Mouse (Mus musculus) bone marrow macrophage, adult 2 months (primary cell): Measurements from ENCODE around the gene Abcb4.

Experiments used
- CTCF ChIP-seq: IDR thresholded peaks from 2 replicates; pipeline ENCODE4 v1.5.1; 2012; ENCODE audit warnings: low read depth, mild to moderate bottlenecking, low read length, moderate library complexity
- POLR2A ChIP-seq: IDR thresholded peaks from 2 replicates; pipeline ENCODE4 v1.6.1; 2012; ENCODE audit warnings: mild to moderate bottlenecking, low read depth, low read length, borderline replicate concordance

GRCm38 (mm10) chr5:8872979-8873915, 20.3 kb upstream of the Abcb4 start:
- no peak for TF ChIP-seq CTCF
- TF ChIP-seq POLR2A = no peak
